Mouse (Mus musculus): Measurements from ENCODE around the gene Cttn.

The Cttn gene

DNA sequence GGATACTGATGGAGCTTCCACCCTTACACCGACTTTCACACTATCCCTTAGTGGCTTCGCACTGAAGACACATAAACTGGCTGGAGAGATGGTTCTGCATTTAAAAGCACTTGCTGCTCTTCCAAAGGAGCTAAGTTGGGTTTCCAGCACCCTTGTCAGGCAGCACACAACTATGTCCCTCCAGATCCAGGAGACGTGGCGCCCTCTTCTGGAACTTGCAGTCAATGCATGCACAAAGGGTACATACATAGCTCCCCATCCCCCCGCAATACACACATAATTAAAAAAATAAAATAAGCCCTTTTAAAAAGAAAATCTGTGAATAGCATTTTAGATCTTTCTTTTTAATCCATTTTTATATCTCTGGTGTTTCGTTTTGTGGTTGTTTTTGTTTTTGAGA lies 83.3 kb downstream of the Cttn start:
- no peak for DNase-seq

All from kidney, adult 11 months (tissue).